Mouse (Mus musculus) limb, embryonic 13.5 days (tissue): ENCODE results near the gene Mef2a. TPM values are rescaled to one million over a fixed set of nuclear protein-coding genes. Genes with fewer than 3 reads are reported as not detected.

ENCODE experiments used
- ATAC-seq: fragments of 200-750 bp; cut with Nextera tagmentation; 2 replicates; pipeline ENCODE4 v1.8.0; 2017; ENCODE audit warnings: low read depth, moderate number of reproducible peaks, moderate TSS enrichment; ENCODE audit not compliant: low FRiP score
- H3K27ac ChIP-seq: fragments of 300-500 bp; sonication (generic); 2 replicates; pipeline ENCODE4 v1.5.1; 2015; ENCODE audit warnings: inconsistent platforms, mild to moderate bottlenecking, moderate library complexity
- H3K27me3 ChIP-seq: fragments of 300-500 bp; sonication (generic); 2 replicates; pipeline ENCODE4 v1.6.1; 2015; ENCODE audit warnings: mild to moderate bottlenecking, inconsistent platforms
- H3K36me3 ChIP-seq: fragments of 300-500 bp; sonication (generic); 2 replicates; pipeline ENCODE4 v1.6.1; 2015; ENCODE audit warnings: inconsistent platforms, mild to moderate bottlenecking, moderate library complexity
- H3K4me1 ChIP-seq: fragments of 300-500 bp; sonication (generic); 2 replicates; pipeline ENCODE4 v1.6.1; 2015; ENCODE audit warnings: inconsistent platforms
- H3K4me2 ChIP-seq: fragments of 300-500 bp; sonication (generic); replicated peaks from 2 replicates; pipeline ENCODE4 v1.6.1; 2015; ENCODE audit warnings: inconsistent platforms, mild to moderate bottlenecking, moderate library complexity
- H3K4me3 ChIP-seq: fragments of 300-500 bp; sonication (generic); 2 replicates; pipeline ENCODE4 v1.5.1; 2015; ENCODE audit warnings: moderate library complexity, mild to moderate bottlenecking, inconsistent platforms
- H3K9ac ChIP-seq: fragments of 300-500 bp; sonication (generic); 2 replicates; pipeline ENCODE4 v1.6.1; 2015; ENCODE audit warnings: mild to moderate bottlenecking, inconsistent platforms
- H3K9me3 ChIP-seq: fragments of 300-500 bp; sonication (generic); 2 replicates; pipeline ENCODE4 v1.6.1; 2016; ENCODE audit warnings: inconsistent platforms
- WGBS: fragments of 180-500 bp; shearing (Covaris S2); methylation state at CpG from one replicate; pipeline ENCODE4 v1.1.7; 2015; 5-methylcytosine and 5-hydroxymethylcytosine counted together
- polyA plus RNA-seq: library from polyadenylated mRNA; unstranded; fragments of >200 nt; fragmentation: Nextera tagmentation; extraction: Ambion mirVana; gene quantifications from 2 replicates; pipeline ENCODE4 v1.2.1, GENCODE M21; 2015

Mef2a gene
- polyA plus RNA-seq, 1 experiment from 2014 or later = 40.6 TPM

DNA sequence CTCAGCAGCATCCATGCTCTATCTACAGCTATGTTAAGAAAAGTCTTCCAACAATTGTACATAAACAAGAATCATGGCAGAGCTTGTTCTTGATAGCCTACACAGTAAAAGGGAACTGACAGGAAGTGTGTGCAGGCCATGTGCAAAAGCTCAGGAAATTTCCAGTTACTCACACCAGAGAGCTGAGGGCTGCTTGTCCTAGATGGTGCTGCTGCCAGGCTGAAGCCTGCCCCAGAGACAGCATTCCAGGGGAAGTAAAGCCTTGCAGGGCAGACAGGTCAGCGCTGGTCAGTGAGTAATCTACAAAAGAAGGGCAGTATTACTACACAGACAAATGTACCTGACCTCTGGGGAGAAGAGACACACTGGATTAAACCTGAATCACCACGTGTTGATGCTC is 136.3 kb downstream of the Mef2a start:
- Histone ChIP-seq H3K36me3 (peaks cover 59% of the 10 kb centered on the region), H3K9me3 (no peaks in the 10 kb centered on the region), H3K4me1 (peaks cover 12% of the 10 kb centered on the region; the same call in 1 of the 2 replicates), H3K9ac (no peak overlapping the region), H3K4me2 (no peak overlapping the region), H3K4me3 (no peak overlapping the region), H3K27me3 (no peaks in the 10 kb centered on the region), H3K27ac (0 out of 2 replicates have a peak overlapping the region, but pooled peaks have one; percentile 40)
- ATAC-seq = no peak
- 82% methylated on average over 2 of the region's 2 CpGs for WGBS

DNA sequence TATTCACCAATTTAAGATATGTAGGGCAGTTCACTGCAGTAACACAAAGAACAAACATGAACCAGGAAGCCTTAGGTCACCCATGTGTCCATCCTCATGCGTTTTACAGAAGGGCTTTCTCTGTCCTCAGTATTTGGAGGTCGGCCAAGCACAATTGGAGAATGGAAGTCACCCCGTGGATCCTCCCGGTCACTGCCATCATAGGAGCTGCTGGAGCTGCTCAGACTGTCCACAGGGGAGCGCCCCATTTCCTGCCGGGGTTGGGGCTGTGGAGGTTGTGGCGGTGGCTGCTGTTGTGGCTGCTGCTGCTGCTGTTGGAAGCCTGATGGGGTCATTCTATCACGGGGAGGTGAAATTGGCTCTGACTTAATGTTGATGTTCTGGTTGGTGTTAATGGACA is 137.9 kb downstream of the Mef2a start:
- 78% methylated on average over 8 of the region's 8 CpGs for WGBS
- H3K4me2 ChIP-seq = no peak overlapping the region
- no peak overlapping the region for H3K9ac ChIP-seq
- H3K27me3 ChIP-seq = no peaks in the 10 kb centered on the region
- H3K27ac ChIP-seq = no peak overlapping the region
- H3K4me1 ChIP-seq = peaks cover 10% of the 10 kb centered on the region; the same call in 1 of the 2 replicates
- no peak for ATAC-seq
- no peak overlapping the region for H3K4me3 ChIP-seq
- H3K9me3 ChIP-seq = no peaks in the 10 kb centered on the region
- H3K36me3 ChIP-seq = peaks cover 59% of the 10 kb centered on the region

DNA sequence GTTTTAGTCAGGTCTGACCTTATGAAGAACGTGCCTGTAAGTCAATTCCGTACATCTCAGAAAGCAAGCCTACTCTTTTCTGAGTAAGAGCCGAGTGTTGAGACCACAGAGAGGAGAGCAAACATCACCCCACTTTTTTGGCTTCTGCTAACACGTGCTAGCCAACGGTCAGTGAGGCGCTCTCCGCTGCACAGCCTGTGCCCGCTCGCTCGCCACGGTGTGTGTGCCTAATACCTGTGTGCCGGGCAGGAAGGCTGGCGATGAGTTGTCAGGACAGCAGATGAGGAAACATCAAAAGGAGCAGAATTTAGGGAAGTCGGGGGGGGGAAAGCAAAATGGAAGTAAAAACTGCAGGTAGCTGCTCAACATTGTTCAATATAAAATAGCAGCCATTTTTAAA is 140.2 kb downstream of the Mef2a start:
- no peak for ATAC-seq
- Histone ChIP-seq H3K27me3 (no peaks in the 10 kb centered on the region), H3K4me3 (no peak overlapping the region), H3K4me1 (0 out of 2 replicates have a peak, but pooled peaks cover 4% of the 10 kb centered on the region), H3K4me2 (no peak overlapping the region), H3K9me3 (no peaks in the 10 kb centered on the region), H3K9ac (no peak overlapping the region), H3K36me3 (peaks cover 53% of the 10 kb centered on the region), H3K27ac (no peak overlapping the region)
- WGBS = 90% methylated on average over 14 of the region's 14 CpGs

DNA sequence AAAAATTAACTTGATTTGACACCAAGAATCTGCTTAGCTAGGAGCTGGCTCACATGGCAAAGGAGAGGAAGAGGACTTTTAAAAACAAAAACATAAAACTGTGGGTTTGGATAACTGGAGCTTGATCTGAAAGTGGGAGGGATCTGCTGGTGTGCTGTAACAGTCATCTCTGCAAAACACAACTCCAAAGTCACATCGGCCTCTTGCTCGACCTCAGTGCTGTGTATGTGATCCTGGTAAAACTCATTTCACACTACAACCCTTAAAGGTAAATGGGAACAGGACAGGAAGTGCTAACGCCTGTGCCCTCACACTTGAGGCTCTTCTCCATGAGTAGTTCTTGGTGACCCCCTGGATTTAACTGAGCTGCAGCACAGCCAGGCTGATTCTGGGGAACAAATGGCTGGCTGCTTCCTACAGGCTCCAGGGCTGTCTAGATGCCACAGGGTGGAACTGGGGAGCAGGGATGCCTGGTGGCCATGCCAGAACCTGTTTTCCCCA is 142.0 kb downstream of the Mef2a start:
- 84% methylated on average over 3 of the region's 3 CpGs for WGBS
- H3K27ac ChIP-seq = no peak overlapping the region
- H3K36me3 ChIP-seq = peaks cover 51% of the 10 kb centered on the region
- no peaks in the 10 kb centered on the region for H3K27me3 ChIP-seq
- H3K4me3 ChIP-seq = no peak overlapping the region
- H3K9ac ChIP-seq = no peak overlapping the region
- no peak overlapping the region for H3K4me2 ChIP-seq
- no peaks in the 10 kb centered on the region for H3K9me3 ChIP-seq
- ATAC-seq = no peak
- 0 out of 2 replicates have a peak, but pooled peaks cover 4% of the 10 kb centered on the region for H3K4me1 ChIP-seq

DNA sequence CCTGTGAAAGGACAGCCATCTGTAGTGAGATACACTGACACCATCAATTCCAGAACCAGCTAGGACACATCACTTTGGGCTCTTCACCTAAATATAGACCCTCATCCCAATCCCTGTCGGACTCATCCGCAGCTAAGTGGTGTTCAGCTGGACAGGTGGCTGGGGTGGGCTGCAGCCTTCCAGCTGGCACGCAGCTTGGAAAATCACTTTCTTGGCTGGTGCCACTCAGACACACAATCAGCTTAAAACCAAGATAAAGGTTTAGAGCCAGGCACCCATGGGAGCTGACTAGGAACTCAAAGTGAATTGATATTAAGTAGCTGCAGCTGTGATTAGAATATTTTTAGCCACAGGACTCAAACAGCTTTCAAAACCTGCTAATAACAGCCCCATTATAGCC is 142.4 kb downstream of the Mef2a start:
- H3K27ac ChIP-seq = no peak overlapping the region
- no peak for ATAC-seq
- H3K9ac ChIP-seq = no peak overlapping the region
- H3K36me3 ChIP-seq = peaks cover 51% of the 10 kb centered on the region
- no peaks in the 10 kb centered on the region for H3K9me3 ChIP-seq
- no peak overlapping the region for H3K4me3 ChIP-seq
- H3K27me3 ChIP-seq = no peaks in the 10 kb centered on the region
- 0 out of 2 replicates have a peak, but pooled peaks cover 4% of the 10 kb centered on the region for H3K4me1 ChIP-seq
- no peak overlapping the region for H3K4me2 ChIP-seq
- WGBS = 94% methylated on average over 3 of the region's 3 CpGs

DNA sequence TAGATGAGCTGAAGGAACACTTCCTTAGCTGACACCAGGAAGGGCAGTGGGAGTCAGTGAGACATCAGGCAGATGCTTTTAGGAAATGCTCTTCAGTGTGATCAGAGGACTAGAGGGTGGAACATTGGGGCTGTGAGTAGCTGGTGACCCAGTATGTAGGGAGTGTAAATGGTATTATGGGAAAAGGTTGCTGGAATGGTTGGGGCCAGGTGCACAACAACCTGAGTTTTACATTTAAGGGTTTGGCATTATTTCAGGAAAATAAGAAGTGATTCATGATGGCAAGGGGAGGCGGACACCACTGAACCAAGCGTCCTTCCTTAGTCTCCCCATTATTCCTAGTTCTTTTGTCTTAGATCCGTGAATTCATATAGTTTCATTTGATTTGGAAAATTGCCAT is 143.0 kb downstream of the Mef2a start:
- 0 out of 2 replicates have a peak, but pooled peaks cover 4% of the 10 kb centered on the region for H3K4me1 ChIP-seq
- no peak for ATAC-seq
- H3K9ac ChIP-seq = no peak overlapping the region
- H3K9me3 ChIP-seq = no peaks in the 10 kb centered on the region
- no peak overlapping the region for H3K4me2 ChIP-seq
- H3K27ac ChIP-seq = no peak overlapping the region
- H3K27me3 ChIP-seq = no peaks in the 10 kb centered on the region
- WGBS = 83% methylated on average over 3 of the region's 3 CpGs
- H3K36me3 ChIP-seq = peaks cover 49% of the 10 kb centered on the region
- H3K4me3 ChIP-seq = no peak overlapping the region

DNA sequence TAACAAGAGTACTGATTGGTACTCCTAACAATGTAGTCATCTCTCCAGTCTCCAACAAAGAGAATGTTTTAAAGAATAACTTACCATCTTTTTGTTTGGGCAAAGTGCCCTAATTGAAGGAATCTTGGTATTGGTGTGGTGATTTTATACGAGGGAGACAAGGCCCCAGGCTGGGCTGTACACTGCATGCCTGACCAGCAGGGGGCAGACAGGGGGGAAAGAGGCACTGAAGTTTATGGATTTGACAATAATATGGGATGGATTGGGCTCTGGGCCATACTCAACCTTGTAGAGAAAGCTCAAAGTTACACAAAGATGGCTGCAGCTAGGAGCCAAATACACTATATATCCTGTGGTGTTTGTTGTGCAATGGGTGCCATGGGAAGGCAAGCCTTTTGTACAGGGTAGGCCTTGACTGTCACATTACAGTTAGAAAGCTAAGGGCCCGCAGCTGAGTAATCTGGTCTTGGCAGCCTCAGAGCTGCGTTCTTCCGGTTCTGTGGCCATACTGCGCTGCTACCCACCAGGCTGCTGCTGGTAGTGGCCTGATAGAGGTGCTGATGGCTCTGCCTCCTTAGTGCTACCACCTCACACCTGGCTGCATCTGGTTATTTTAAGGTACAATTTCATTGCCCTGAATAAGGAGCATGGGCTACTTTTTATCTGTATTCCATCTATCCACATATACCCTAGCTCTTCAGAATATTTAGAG is 143.6 kb downstream of the Mef2a start:
- H3K4me3 ChIP-seq = no peak overlapping the region
- H3K9ac ChIP-seq = no peak overlapping the region
- H3K4me2 ChIP-seq = no peak overlapping the region
- no peaks in the 10 kb centered on the region for H3K27me3 ChIP-seq
- H3K36me3 ChIP-seq = peaks cover 49% of the 10 kb centered on the region
- 82% methylated on average over 5 of the region's 5 CpGs for WGBS
- no peak overlapping the region for H3K27ac ChIP-seq
- H3K4me1 ChIP-seq = peaks cover 5% of the 10 kb centered on the region; the same call in 1 of the 2 replicates
- peak; percentile 36 for ATAC-seq
- H3K9me3 ChIP-seq = no peaks in the 10 kb centered on the region

DNA sequence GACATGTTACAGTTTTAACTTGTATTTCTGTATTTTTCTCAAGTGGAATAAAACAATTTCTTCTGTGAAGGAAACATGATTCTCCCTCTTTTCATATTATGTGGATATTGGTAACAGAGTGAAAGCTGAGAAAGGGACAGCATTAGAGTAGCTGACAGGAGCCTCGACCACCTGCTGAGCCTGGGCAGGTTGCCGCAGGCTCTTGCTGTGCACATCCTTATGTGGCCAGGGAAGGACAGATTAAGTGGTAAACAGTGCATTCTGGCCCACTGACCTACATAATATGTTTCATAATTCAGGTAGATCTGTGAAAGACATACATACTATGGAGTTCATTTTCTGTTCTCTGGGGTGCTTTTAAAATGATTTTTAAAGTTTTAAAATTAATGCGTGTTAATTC is 144.3 kb downstream of the Mef2a start:
- Histone ChIP-seq H3K9me3 (no peaks in the 10 kb centered on the region), H3K9ac (no peak overlapping the region), H3K4me1 (peaks cover 12% of the 10 kb centered on the region; the same call in 1 of the 2 replicates), H3K27me3 (no peaks in the 10 kb centered on the region), H3K36me3 (peaks cover 50% of the 10 kb centered on the region), H3K27ac (no peak overlapping the region), H3K4me2 (no peak overlapping the region), H3K4me3 (no peak overlapping the region)
- ATAC-seq = no peak; the same call in 1 of the 2 replicates
- WGBS = 64% methylated on average over 3 of the region's 3 CpGs

DNA sequence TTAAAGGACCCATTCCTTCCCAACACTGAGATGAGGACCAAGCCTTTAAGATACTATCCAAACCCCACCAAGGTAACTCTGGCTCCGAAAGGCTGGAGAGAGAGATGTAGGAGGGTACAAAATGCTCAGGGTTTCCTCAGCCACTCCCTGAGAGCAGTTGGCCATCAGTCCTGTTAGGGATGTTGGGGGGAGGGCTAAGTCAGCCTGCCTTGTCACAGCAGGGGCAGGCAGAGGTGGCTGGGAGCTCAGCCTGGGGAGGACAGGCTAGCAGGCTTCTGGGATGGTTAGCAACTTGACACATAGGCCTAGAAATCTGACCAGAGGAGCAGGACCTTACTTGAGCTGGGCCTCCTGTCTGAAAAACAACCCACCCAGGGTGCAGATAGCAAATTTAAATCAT is 145.1 kb downstream of the Mef2a start:
- Histone ChIP-seq H3K4me3 (no peak overlapping the region), H3K4me2 (no peak overlapping the region), H3K4me1 (peaks cover 18% of the 10 kb centered on the region), H3K27ac (no peak overlapping the region), H3K9ac (no peak overlapping the region), H3K27me3 (no peaks in the 10 kb centered on the region), H3K9me3 (no peaks in the 10 kb centered on the region), H3K36me3 (peaks cover 45% of the 10 kb centered on the region)
- WGBS = 75% methylated on average over 1 of the region's 1 CpGs
- ATAC-seq = no peak

DNA sequence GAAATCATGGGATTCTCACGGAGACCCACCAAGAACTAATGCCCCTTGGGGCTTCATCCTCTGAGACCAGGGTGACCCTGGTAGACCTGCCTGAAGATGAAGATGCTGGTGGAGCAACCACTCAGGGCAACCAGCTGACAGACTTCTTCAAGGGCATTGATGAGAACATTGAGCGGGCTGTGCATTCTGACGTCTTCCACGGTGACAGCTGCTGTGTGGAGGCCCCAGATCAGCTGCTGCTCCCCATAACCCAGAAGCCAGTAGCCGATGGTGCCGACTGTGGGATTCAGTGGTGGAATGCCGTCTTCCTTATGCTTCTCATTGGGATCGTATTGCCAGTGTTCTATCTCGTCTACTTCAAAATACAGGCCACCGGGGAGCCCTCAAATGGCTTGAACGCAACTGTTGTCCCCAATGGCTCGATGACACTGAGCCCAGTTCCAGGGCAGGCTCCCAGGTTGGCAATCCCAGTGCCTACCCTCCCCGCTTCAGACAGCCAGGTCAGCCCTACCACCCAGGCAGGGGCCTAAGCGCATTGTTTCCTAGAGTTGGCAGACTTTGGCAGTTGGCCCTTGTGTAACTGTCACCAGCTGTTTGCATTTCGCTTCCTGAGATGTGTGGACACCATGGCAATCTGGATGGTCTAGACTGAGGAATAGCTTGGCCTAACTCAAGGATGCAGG is 146.6 kb downstream of the Mef2a start:
- H3K4me2 ChIP-seq = no peak overlapping the region
- H3K27me3 ChIP-seq = no peaks in the 10 kb centered on the region
- no peaks in the 10 kb centered on the region for H3K9me3 ChIP-seq
- WGBS = 90% methylated on average over 15 of the region's 15 CpGs
- H3K36me3 ChIP-seq = peaks cover 35% of the 10 kb centered on the region
- no peak overlapping the region for H3K4me3 ChIP-seq
- H3K27ac ChIP-seq = no peak overlapping the region
- no peak overlapping the region for H3K9ac ChIP-seq
- no peak for ATAC-seq
- peaks cover 22% of the 10 kb centered on the region for H3K4me1 ChIP-seq

DNA sequence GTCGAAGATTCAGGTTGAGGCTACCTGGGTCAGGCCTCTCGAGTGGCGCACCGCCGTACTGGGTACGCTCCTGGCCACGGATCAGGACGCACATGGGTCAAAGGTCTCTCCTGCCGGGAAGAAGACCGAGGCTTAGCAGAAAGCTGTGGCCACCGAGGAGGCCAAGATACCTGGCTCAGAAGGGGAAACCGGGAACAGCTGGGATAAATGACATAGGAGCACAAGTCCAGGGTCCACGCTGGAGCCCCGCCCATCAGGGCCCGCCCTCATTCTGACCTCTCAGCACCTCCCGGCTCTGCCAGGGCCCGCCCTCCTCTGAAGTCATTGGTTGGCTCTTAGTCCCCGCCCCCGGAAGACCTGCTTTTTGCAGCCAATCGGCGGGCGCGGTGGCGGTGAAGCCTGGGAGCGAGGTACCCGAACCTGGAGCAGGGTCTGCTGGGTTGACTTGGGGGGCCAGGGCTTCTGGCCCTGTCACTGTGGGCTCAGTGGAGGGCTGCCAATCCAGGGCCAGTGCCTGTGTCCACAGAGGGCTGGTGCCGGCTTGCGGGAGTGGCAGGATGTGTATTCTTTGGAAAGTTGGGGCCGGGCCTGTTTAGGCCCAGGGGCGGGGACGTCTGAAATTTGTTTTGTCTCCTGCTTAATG is 150.3 kb downstream of the Mef2a start, which contains the start of gene Lysmd4:
Gene Lysmd4 (plus strand): TSS at position 325 of the 643 bp plus-strand sequence.
- Histone ChIP-seq H3K27ac (peak within 1 kb of the TSS; percentile 22; the same call in 1 of the 2 replicates), H3K27me3 (no peaks in the 10 kb centered on the region), H3K4me2 (peak within 1 kb of the TSS; percentile 85), H3K9ac (peak within 1 kb of the TSS; percentile 79), H3K4me1 (peaks cover 18% of the 10 kb centered on the region), H3K4me3 (peak within 1 kb of the TSS; percentile 79), H3K36me3 (peaks cover 30% of the 10 kb centered on the region), H3K9me3 (no peaks in the 10 kb centered on the region)
- 5% methylated on average over 28 of the region's 31 CpGs for WGBS
- peak; percentile 97 for ATAC-seq

DNA sequence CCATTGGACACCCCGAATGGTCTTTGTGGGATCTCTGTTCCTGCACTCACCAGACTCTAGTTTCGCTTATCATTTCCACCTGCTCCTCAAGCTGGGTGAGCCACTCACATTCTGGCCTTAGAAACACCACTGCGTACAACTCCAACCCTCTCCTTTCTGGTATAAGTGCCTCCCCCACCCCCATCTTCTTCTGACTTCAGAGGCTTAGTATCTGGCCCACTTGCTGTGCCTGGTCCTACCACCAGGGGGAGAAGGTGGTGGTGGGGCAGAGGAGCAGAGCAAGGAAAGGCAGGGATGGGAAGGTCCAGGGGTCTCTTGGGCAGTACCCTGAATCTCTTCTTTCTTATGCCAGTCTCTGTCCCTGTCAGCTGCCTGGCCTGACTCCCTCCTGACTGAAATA is 155.6 kb downstream of the Mef2a start:
- Histone ChIP-seq H3K4me1 (peaks cover 3% of the 10 kb centered on the region; the same call in 1 of the 2 replicates), H3K9ac (no peak overlapping the region), H3K4me3 (no peak overlapping the region), H3K27ac (no peak overlapping the region), H3K9me3 (no peaks in the 10 kb centered on the region), H3K36me3 (no peaks in the 10 kb centered on the region), H3K4me2 (no peak overlapping the region), H3K27me3 (no peaks in the 10 kb centered on the region)
- no peak for ATAC-seq
- WGBS = 79% methylated on average over 3 of the region's 3 CpGs
